Mouse (Mus musculus) G1E (cell line): ENCODE results near the gene Acy3. TPM values are rescaled to one million over a fixed set of nuclear protein-coding genes. Genes with fewer than 3 reads are reported as not detected.
A peak's percentile ranks its signal among the peaks of the same experiment; 100 is the strongest.

Experiments
- ATAC-seq: 2 replicates; pipeline ENCODE4 v1.8.0; 2016; ENCODE audit warnings: mild to moderate bottlenecking; ENCODE audit not compliant: insufficient number of reproducible peaks, poor library complexity, low FRiP score, severe bottlenecking; ENCODE audit errors: extremely low read depth
- DNase-seq: peaks from one replicate; pipeline ENCODE4 v3.0.0; 2012; ENCODE audit warnings: low spot score
- H3K27me3 ChIP-seq: 2 replicates; pipeline ENCODE4 v1.6.1; 2012; ENCODE audit warnings: mild to moderate bottlenecking, low read length, inconsistent platforms; ENCODE audit not compliant: insufficient read depth
- H3K36me3 ChIP-seq: replicated peaks from 2 replicates; pipeline ENCODE3; 2012; ENCODE audit warnings: mild to moderate bottlenecking, inconsistent platforms
- H3K4me1 ChIP-seq: 2 replicates; pipeline ENCODE4 v1.6.1; 2012; ENCODE audit warnings: low read depth, low read length, inconsistent platforms, mixed read lengths; ENCODE audit not compliant: insufficient read depth
- H3K4me3 ChIP-seq: 2 replicates; pipeline ENCODE4 v1.5.1; 2012; ENCODE audit warnings: low read depth, mild to moderate bottlenecking, inconsistent platforms, low read length, moderate library complexity, mixed read lengths
- H3K9me3 ChIP-seq: replicated peaks from 2 replicates; pipeline ENCODE4 v1.6.1; 2012; ENCODE audit warnings: inconsistent platforms
- CTCF ChIP-seq: IDR thresholded peaks from 2 replicates; pipeline ENCODE4 v1.5.1; 2012; ENCODE audit warnings: low read depth, low read length, inconsistent platforms, mixed read lengths
- GATA1 ChIP-seq: IDR thresholded peaks from 2 replicates; pipeline ENCODE4 v1.6.1; 2012; ENCODE audit warnings: borderline replicate concordance, low read length, inconsistent platforms, mixed read lengths
- GATA2 ChIP-seq: IDR thresholded peaks from 2 replicates; pipeline ENCODE4 v1.6.1; 2012; ENCODE audit warnings: low read depth, low read length, inconsistent platforms, borderline replicate concordance
- POLR2AphosphoS5 ChIP-seq: IDR thresholded peaks from 2 replicates; pipeline ENCODE4 v1.6.1; 2012; ENCODE audit warnings: low read depth, low read length, inconsistent platforms; ENCODE audit not compliant: insufficient replicate concordance
- TAL1 ChIP-seq: conservative IDR thresholded peaks from 2 replicates; pipeline ENCODE4 v1.6.1; 2012; ENCODE audit warnings: low read depth, low read length, inconsistent platforms, mixed read lengths
- polyA plus RNA-seq: library from polyadenylated mRNA; stranded (reverse); fragments of >175 nt; gene quantifications from 2 replicates; pipeline ENCODE4 v1.2.3, GENCODE M21; 2012
- total RNA-seq, 2 experiments: library from RNA; stranded (forward) in 1 of 2; stranded (reverse) in 1 of 2; fragments of 200-1000 nt in 1 of 2; fragments of >200 nt in 1 of 2; fragmentation: Nextera tagmentation in 1 of 2; gene quantifications; 2 replicates each; pipeline ENCODE4 v1.2.3; 2014 to 2017

Gene Acy3
- total and polyA plus RNA-seq, 3 experiments = 0.55 to 7.4 (median 3.8) TPM

DNA sequence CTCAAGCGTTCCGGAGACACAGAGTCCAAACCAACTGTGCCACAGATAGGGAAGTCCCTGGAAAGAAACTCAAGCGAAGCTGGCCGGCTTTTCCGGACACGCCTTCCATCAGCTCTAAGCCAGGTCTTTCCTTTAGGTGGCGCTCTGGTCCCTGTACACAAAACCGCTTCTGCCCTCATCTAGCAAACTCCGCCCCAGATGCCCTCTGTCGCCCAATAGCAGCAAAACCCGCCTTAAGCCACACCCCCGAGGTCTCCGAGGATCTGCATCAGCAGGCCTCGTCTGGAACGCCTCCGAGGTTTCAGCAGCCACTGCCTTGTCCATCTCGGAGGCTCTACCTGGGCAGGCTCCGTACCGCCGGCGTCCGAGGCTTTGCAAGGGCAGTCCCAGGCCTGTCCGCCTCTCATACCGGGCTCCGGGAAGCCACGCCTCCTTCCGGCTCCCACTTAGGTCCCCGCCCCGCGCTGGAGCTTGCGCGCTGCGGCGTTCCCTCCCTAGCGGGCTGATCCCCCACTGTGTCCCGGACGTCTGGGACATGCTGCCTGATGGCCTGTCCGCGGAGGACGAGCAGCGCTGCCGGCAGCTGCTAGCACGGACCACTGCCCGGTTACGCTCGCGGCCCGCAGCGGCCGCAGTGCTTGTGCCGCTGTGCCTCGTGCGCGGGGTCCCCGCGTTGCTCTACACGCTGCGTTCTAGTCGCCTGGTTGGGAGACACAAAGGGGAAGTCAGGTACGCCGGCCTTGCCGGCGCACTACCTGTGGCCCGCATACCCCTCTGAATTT, 13.9 kb downstream of the Acy3 start, which contains the start of the genes Nudt8 and Gm49405:
TSS of gene Nudt8 (plus strand) at position 462 of the 782 bp plus-strand sequence.
TSS of gene Gm49405 (plus strand) at position 508 of the 782 bp plus-strand sequence.
- peaks cover 39% of the 10 kb centered on the region for H3K36me3 ChIP-seq
- H3K27me3 ChIP-seq = peaks cover 36% of the 10 kb centered on the region
- H3K9me3 ChIP-seq = no peaks in the 10 kb centered on the region
- no peak for TF ChIP-seq GATA1
- TF ChIP-seq GATA2 = no peak
- peak; percentile 48 for TF ChIP-seq CTCF
- no peak for TF ChIP-seq TAL1
- TF ChIP-seq POLR2AphosphoS5 = no peak
- peak within 1 kb of the TSS; percentile 90 for H3K4me3 ChIP-seq
- H3K4me1 ChIP-seq = peaks cover 32% of the 10 kb centered on the region
- ATAC-seq (peak; percentile 84), DNase-seq (peak; percentile 95)

DNA sequence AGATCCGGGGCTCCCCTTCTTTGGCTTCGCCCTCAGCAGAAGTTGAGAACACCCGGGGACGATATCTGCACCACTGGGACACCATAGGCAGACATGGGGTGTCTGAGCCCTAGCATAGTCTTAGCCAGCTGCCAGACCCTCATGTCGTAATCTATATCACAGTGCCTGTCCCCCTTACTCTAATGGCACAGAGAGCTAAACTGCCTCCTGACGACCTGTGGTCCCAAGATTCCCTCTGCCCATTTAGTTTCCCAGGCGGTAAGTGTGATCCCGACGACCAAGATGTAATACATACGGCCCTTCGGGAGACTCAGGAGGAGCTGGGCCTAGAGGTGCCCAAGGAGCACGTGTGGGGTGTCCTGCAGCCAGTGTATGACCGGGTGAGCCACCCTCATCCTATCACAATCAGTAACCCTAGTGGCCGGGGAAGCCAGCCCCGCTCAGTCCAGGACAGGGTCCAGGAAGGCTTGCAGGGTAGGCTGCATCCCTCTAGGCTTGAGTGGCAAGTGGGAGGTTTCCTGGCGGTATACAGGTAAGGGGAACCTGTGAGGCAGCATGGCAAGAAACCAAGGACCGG, 14.7 kb downstream of the Acy3 start:
- no peak; the same call in 1 of the 2 replicates for ATAC-seq
- H3K4me1 ChIP-seq = peaks cover 32% of the 10 kb centered on the region
- peak; percentile 57 for DNase-seq
- no peaks in the 10 kb centered on the region for H3K9me3 ChIP-seq
- H3K36me3 ChIP-seq = peaks cover 45% of the 10 kb centered on the region
- TF ChIP-seq POLR2AphosphoS5 = no peak
- no peak for TF ChIP-seq CTCF
- TF ChIP-seq TAL1 = no peak
- no peak for TF ChIP-seq GATA2
- no peak for TF ChIP-seq GATA1
- peaks cover 30% of the 10 kb centered on the region for H3K27me3 ChIP-seq
- peak overlapping the region; percentile 90 for H3K4me3 ChIP-seq

DNA sequence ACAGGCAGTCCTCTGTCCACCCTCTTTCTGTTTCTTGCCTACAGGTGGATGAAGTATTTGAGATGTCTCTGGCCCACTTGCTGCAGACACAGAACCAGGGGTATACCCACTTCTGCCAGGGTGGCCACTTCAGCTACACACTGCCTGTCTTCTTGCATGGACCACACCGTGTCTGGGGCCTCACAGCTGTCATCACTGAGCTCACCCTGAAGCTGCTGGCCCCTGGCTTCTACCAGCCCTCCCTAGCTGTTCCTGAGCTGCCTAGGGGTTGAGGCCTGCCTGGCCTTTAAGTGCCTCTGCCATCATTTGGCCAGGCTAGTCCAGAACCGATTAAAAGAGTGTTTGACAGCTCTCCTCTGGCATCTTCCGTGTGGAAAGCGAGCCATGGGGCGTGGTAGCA, 15.4 kb downstream of the Acy3 start:
- H3K27me3 ChIP-seq = peaks cover 23% of the 10 kb centered on the region
- H3K4me1 ChIP-seq = peaks cover 32% of the 10 kb centered on the region
- H3K36me3 ChIP-seq = peaks cover 52% of the 10 kb centered on the region
- DNase-seq (no peak), ATAC-seq (no peak)
- no peaks in the 10 kb centered on the region for H3K9me3 ChIP-seq
- TF ChIP-seq GATA2 (no peak), CTCF (no peak), TAL1 (no peak), GATA1 (no peak), POLR2AphosphoS5 (no peak)
- H3K4me3 ChIP-seq = peak overlapping the region; percentile 90

DNA sequence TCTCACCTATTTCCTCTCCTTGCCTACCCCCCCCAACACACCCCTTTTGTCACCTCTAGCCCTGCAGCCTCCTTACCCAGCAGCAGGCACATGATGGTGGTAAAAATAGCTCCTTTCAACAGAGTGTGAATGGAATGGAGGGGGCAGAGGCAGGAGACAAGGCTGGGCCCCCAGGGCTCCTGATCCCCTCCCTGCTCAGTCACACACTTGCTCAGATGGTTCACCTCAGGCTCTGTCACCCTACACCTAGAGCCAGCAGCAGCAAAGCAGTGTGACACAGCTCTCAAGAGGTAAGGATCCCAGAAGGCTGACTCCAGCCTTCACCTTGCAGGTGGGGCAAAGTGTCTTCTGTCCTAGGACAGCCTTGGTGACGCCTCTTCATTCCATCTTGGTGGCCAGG, 16.7 kb downstream of the Acy3 start, which contains the start of gene Doc2g:
TSS of gene Doc2g (plus strand) at position 202 of the 400 bp plus-strand sequence.
- Histone ChIP-seq H3K4me1 (peaks cover 32% of the 10 kb centered on the region), H3K4me3 (no peak within 1 kb of the TSS), H3K27me3 (peaks cover 10% of the 10 kb centered on the region), H3K9me3 (no peaks in the 10 kb centered on the region), H3K36me3 (peaks cover 66% of the 10 kb centered on the region)
- ATAC-seq = no peak
- TF ChIP-seq GATA1 = no peak
- TF ChIP-seq POLR2AphosphoS5 = no peak
- no peak for TF ChIP-seq TAL1
- TF ChIP-seq CTCF = no peak
- TF ChIP-seq GATA2 = no peak
- no peak for DNase-seq

GRCm38 (mm10) chr19:4003641-4004040, 17.3 kb downstream of the Acy3 start:
- peaks cover 5% of the 10 kb centered on the region for H3K27me3 ChIP-seq
- no peak for DNase-seq
- H3K36me3 ChIP-seq = peaks cover 71% of the 10 kb centered on the region
- H3K4me1 ChIP-seq = peaks cover 32% of the 10 kb centered on the region
- TF ChIP-seq CTCF (no peak), TAL1 (no peak), GATA2 (no peak), POLR2AphosphoS5 (no peak), GATA1 (no peak)
- no peaks in the 10 kb centered on the region for H3K9me3 ChIP-seq
- ATAC-seq = no peak
- H3K4me3 ChIP-seq = no peak overlapping the region

GRCm38 (mm10) chr19:4004331-4004730, 18.0 kb downstream of the Acy3 start:
- Histone ChIP-seq H3K4me3 (no peak overlapping the region), H3K4me1 (peaks cover 26% of the 10 kb centered on the region), H3K27me3 (no peaks in the 10 kb centered on the region), H3K36me3 (peaks cover 78% of the 10 kb centered on the region), H3K9me3 (no peaks in the 10 kb centered on the region)
- ATAC-seq = no peak
- no peak for TF ChIP-seq TAL1
- no peak for TF ChIP-seq GATA2
- TF ChIP-seq POLR2AphosphoS5 = no peak
- TF ChIP-seq GATA1 = no peak
- no peak for TF ChIP-seq CTCF
- DNase-seq = no peak
